Comparison of ENCODE assay signal across 28 mouse cellular contexts in genomic region chr10:120238241-120238640, GRCm38 (mm10). TPM values are rescaled to one million over a fixed set of nuclear protein-coding genes. Genes with fewer than 3 reads are reported as not detected.
"Had no signal": no experiment of that assay in that cellular context is flagged by ENCODE, and none has a peak within 500 bp of the region (broad histone marks: within the 10 kb centered on the region; RNA-seq: fewer than 3 reads in every experiment).

No protein-coding gene starts in this region.

- H3K4me3 ChIP-seq: embryonic facial prominence, embryonic 10.5 days; embryonic facial prominence, embryonic 12.5 days; embryonic facial prominence, embryonic 13.5 days; embryonic facial prominence, embryonic 15.5 days; erythroblast, embryonic 14.5 days; forebrain, embryonic 12.5 days; forebrain, embryonic 13.5 days; forebrain, embryonic 15.5 days; gastrocnemius, adult 2 months; heart, adult 2 months; heart, embryonic 10.5 days had no signal

- DNase-seq: cerebellum, adult 2 months; cerebellum, adult 8-10 months; cerebellum, adult 9-10 months; cerebellum, adult 9-11 months; cerebellum, postnatal 10 days; cerebellum, postnatal 14 days; cerebellum, postnatal 25 days; cerebellum, postnatal 36 days; embryo, embryonic 11 days; forebrain, postnatal 0 days; gastrocnemius, adult 2 months; gastrocnemius, postnatal 10 days; gastrocnemius, postnatal 14 days; gastrocnemius, postnatal 25 days; gastrocnemius, postnatal 36 days; heart, adult 2 months had no signal

- H3K9ac ChIP-seq: embryonic facial prominence, embryonic 12.5 days; embryonic facial prominence, embryonic 13.5 days; embryonic facial prominence, embryonic 15.5 days; forebrain, embryonic 12.5 days; forebrain, embryonic 13.5 days; forebrain, embryonic 15.5 days; forebrain, postnatal 0 days had no signal

- H3K9me3 ChIP-seq: embryonic facial prominence, embryonic 10.5 days; embryonic facial prominence, embryonic 12.5 days; embryonic facial prominence, embryonic 13.5 days; embryonic facial prominence, embryonic 15.5 days; forebrain, embryonic 12.5 days; forebrain, embryonic 13.5 days; forebrain, embryonic 15.5 days; heart, embryonic 10.5 days had no signal

- H3K4me2 ChIP-seq: embryonic facial prominence, embryonic 12.5 days; forebrain, embryonic 12.5 days; forebrain, embryonic 13.5 days; forebrain, embryonic 15.5 days; heart, embryonic 11.5 days had no signal

- H3K27ac ChIP-seq: embryonic facial prominence, embryonic 12.5 days; embryonic facial prominence, embryonic 15.5 days; forebrain, embryonic 12.5 days; forebrain, embryonic 13.5 days; forebrain, embryonic 15.5 days; gastrocnemius, adult 2 months; heart, adult 2 months had no signal

- H3K4me1 ChIP-seq: embryonic facial prominence, embryonic 15.5 days; forebrain, embryonic 12.5 days; forebrain, embryonic 13.5 days; forebrain, embryonic 15.5 days had no signal

- ATAC-seq: forebrain, embryonic 13.5 days; forebrain, embryonic 14.5 days; forebrain, embryonic 15.5 days; forebrain, embryonic 16.5 days; forebrain, postnatal 0 days had no signal

- H3K36me3 ChIP-seq: embryonic facial prominence, embryonic 10.5 days; embryonic facial prominence, embryonic 12.5 days; embryonic facial prominence, embryonic 13.5 days; embryonic facial prominence, embryonic 15.5 days; forebrain, embryonic 12.5 days; forebrain, embryonic 15.5 days; heart, embryonic 10.5 days had no signal

- H3K27me3 ChIP-seq: embryonic facial prominence, embryonic 13.5 days; embryonic facial prominence, embryonic 15.5 days; forebrain, embryonic 13.5 days; forebrain, embryonic 15.5 days had no signal

RNA-seq across cellular contexts. Expression of gene Irak3, which starts 36.3 kb away (rescaled TPM):
- polyA plus RNA-seq: erythroblast, embryonic 14.5 days had no signal
